Mouse (Mus musculus): ENCODE data around the gene Grip1. TPM values are rescaled to one million over a fixed set of nuclear protein-coding genes. Genes with fewer than 3 reads are reported as not detected.

Grip1 gene
- polyA plus RNA-seq, 1 experiment from 2014 or later: 2.8 TPM

GRCm38 (mm10) chr10:119706983-119707382, 253.4 kb downstream of the Grip1 start:
- H3K4me3 ChIP-seq: no peak overlapping the region
- H3K4me1 ChIP-seq: no peaks in the 10 kb centered on the region
- DNase-seq (ENCODE audit: low spot score): no peak
- no peak overlapping the region for H3K27ac ChIP-seq
- no peaks in the 10 kb centered on the region for H3K36me3 ChIP-seq
- no peaks in the 10 kb centered on the region for H3K27me3 ChIP-seq (ENCODE audit: low read depth, poor library complexity, severe bottlenecking)
- no peaks in the 10 kb centered on the region for H3K9me3 ChIP-seq (replicated peaks)
- 94% methylated on average over 10 of the region's 10 CpGs for WGBS

GRCm38 (mm10) chr10:119721887-119722286, 268.3 kb downstream of the Grip1 start:
- Histone ChIP-seq H3K4me3 (no peak overlapping the region), H3K27ac (no peak overlapping the region), H3K9me3 (replicated peaks) (no peaks in the 10 kb centered on the region), H3K27me3 (ENCODE audit: low read depth, poor library complexity, severe bottlenecking) (no peaks in the 10 kb centered on the region), H3K36me3 (no peaks in the 10 kb centered on the region), H3K4me1 (peaks cover 18% of the 10 kb centered on the region)
- WGBS: 85% methylated on average over 3 of the region's 3 CpGs
- DNase-seq (ENCODE audit: low spot score): no peak

DNA sequence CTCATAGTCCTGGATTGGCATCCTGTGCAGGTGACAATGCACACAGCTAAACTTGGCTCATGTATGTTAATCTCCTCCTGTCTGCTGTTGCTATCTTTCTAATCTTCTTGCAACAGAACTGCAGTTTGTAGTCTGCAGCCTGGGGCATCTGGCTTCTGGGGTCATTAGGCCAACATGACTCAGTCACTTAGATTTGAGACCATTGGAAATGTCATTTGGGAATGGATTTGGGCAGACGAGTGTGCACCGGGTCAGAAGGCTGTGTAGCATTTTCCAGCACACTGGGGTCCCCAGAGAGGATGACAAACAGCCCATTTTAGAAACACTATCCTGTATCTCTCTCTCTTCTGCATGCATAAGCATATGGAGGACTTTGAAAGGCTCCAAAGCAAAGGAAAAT, 268.8 kb downstream of the Grip1 start:
- H3K27me3 ChIP-seq (ENCODE audit: low read depth, poor library complexity, severe bottlenecking): no peaks in the 10 kb centered on the region
- 33% methylated on average over 2 of the region's 2 CpGs for WGBS
- H3K27ac ChIP-seq: no peak overlapping the region
- H3K9me3 ChIP-seq (replicated peaks): no peaks in the 10 kb centered on the region
- H3K4me1 ChIP-seq: peaks cover 18% of the 10 kb centered on the region
- H3K36me3 ChIP-seq: no peaks in the 10 kb centered on the region
- no peak for DNase-seq (ENCODE audit: low spot score)
- no peak overlapping the region for H3K4me3 ChIP-seq

DNA sequence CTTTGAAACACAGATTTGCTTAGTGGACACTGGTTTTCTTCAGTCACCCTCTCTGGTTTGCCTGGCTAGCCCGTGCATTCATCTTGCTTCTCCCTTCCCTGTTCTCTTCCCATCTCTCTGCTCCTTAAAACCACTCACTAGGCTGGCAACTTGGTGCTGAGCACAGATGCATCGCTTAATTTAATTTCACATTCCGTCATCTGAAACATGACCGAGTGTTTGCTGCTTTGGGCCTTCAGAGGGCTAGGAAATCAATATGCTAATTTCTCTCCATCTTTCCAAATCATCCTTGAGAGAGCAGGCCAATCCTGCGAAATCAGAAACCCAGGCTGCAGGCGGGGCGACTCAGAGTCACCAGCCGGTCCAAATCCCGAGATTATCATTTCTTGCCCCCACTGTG, 270.0 kb downstream of the Grip1 start:
- H3K36me3 ChIP-seq: no peaks in the 10 kb centered on the region
- no peak overlapping the region for H3K27ac ChIP-seq
- no peaks in the 10 kb centered on the region for H3K27me3 ChIP-seq (ENCODE audit: low read depth, poor library complexity, severe bottlenecking)
- no peaks in the 10 kb centered on the region for H3K9me3 ChIP-seq (replicated peaks)
- DNase-seq (ENCODE audit: low spot score): no peak
- 82% methylated on average over 9 of the region's 9 CpGs for WGBS
- H3K4me1 ChIP-seq: peaks cover 18% of the 10 kb centered on the region
- H3K4me3 ChIP-seq: no peak overlapping the region

DNA sequence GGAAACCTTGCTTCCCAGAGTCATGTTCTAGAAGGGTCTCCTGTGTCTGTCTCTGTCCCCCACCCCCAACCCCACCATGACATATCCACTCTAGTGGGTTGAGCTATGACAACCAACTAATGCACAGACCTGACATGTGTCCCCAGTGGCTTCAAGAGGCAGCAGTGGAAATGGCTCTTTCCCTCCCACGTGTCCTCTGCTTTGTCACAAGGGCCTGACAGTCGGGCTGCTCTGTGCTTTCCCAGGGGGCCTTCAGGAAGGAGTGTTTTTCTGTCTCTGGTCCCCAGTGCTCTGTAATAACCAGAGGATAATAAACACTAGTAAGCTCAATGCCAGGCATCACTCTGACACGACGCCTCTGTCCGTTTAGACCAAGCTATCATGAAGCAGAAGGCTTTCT, 271.7 kb downstream of the Grip1 start:
- no peak overlapping the region for H3K4me3 ChIP-seq

DNA sequence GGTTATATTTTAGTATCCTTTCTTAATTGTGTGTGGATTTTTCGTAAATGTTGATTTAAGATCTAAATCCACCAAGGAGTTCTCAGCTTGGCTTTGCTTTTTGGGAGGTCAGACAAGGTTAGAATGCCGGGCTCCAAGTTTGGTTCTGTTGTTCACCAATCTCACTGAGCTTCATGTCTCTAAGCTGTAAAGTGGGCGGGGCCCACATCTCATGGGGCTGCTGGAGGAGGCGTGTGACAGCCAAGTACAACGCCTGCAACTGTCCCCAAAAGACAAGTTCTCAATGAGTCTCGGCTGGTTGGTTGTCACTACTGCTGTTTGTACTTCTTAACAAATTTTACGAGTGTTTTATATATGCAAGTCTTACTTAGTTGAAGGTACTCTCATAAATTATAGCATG, 272.3 kb downstream of the Grip1 start:
- Histone ChIP-seq H3K27ac (no peak overlapping the region), H3K27me3 (ENCODE audit: low read depth, poor library complexity, severe bottlenecking) (no peaks in the 10 kb centered on the region), H3K4me1 (peaks cover 22% of the 10 kb centered on the region), H3K4me3 (no peak overlapping the region), H3K36me3 (no peaks in the 10 kb centered on the region), H3K9me3 (replicated peaks) (no peaks in the 10 kb centered on the region)
- DNase-seq (ENCODE audit: low spot score): no peak
- 76% methylated on average over 7 of the region's 7 CpGs for WGBS

More for the DNA sequence above, 271.7 kb downstream of the Grip1 start:
- WGBS: 66% methylated on average over 5 of the region's 5 CpGs
- no peaks in the 10 kb centered on the region for H3K27me3 ChIP-seq (ENCODE audit: low read depth, poor library complexity, severe bottlenecking)
- H3K4me1 ChIP-seq: peaks cover 22% of the 10 kb centered on the region
- H3K36me3 ChIP-seq: no peaks in the 10 kb centered on the region
- no peaks in the 10 kb centered on the region for H3K9me3 ChIP-seq (replicated peaks)
- H3K27ac ChIP-seq: no peak overlapping the region
- no peak for DNase-seq (ENCODE audit: low spot score)

GRCm38 (mm10) chr10:119726921-119727320, 273.3 kb downstream of the Grip1 start:
- no peak overlapping the region for H3K27ac ChIP-seq
- H3K4me1 ChIP-seq: peaks cover 22% of the 10 kb centered on the region
- H3K4me3 ChIP-seq: no peak overlapping the region
- WGBS: 88% methylated on average over 6 of the region's 6 CpGs
- no peaks in the 10 kb centered on the region for H3K9me3 ChIP-seq (replicated peaks)
- DNase-seq (ENCODE audit: low spot score): no peak
- no peaks in the 10 kb centered on the region for H3K27me3 ChIP-seq (ENCODE audit: low read depth, poor library complexity, severe bottlenecking)
- H3K36me3 ChIP-seq: no peaks in the 10 kb centered on the region

- Histone ChIP-seq H3K36me3 (no peaks in the 10 kb centered on the region), H3K4me1 (peaks cover 13% of the 10 kb centered on the region), H3K27me3 (ENCODE audit: low read depth, poor library complexity, severe bottlenecking) (no peaks in the 10 kb centered on the region), H3K27ac (no peak overlapping the region), H3K4me3 (no peak overlapping the region), H3K9me3 (replicated peaks) (no peaks in the 10 kb centered on the region)
- WGBS: 54% methylated on average over 5 of the region's 5 CpGs
- no peak for DNase-seq (ENCODE audit: low spot score)
These were observed 276.6 kb downstream of the Grip1 start for GRCm38 (mm10) chr10:119730206-119730605.

DNA sequence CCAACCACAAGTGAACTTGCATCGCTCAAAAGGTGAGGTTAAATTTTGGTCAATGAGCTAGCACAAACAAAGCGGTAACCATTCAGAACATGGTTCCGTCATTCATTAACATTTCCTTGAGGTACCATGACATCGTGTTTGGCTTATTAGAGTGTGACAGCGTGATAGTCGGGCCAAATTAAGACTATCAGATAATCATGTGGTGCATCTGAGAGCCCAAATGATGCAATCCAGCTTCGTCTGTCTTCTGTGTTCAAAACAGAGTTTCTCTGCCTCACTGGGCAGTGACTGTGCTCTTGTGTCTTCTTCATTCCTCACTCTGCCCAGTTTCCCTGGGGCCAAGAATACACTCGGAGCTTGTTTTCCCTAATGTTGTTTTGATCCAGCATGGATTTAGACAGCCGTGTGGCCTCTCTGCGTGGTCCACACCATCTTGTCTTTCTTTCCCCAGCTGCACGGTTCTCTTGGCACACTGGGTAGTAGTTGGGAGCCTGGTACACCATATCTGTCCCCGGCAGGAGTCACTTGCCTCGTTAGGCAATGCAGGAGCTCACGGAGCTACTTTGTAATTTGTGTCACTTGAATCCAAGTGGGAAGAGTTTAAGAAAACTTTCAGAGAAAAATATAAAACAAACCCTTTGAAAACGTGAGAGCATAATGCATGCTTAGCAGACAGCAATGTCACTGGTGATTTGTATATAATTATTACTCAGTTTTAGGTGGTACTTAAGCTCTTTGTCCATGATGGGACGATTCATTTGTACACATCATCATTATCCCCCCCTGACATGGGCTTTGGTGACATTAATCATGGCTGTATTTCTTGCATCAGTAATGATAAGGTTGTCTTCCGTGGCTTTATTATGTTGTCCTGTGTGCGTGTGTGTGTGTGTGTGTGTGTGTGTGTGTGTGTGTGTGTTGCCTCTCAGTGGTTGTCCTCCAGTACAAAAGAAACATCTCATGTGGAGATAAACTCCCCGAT, 281.7 kb downstream of the Grip1 start:
- no peak for DNase-seq (ENCODE audit: low spot score)
- 85% methylated on average over 19 of the region's 19 CpGs for WGBS
- no peaks in the 10 kb centered on the region for H3K27me3 ChIP-seq (ENCODE audit: low read depth, poor library complexity, severe bottlenecking)
- no peaks in the 10 kb centered on the region for H3K9me3 ChIP-seq (replicated peaks)
- no peak overlapping the region for H3K4me3 ChIP-seq
- H3K27ac ChIP-seq: no peak overlapping the region
- H3K4me1 ChIP-seq: peaks cover 15% of the 10 kb centered on the region
- H3K36me3 ChIP-seq: no peaks in the 10 kb centered on the region

DNA sequence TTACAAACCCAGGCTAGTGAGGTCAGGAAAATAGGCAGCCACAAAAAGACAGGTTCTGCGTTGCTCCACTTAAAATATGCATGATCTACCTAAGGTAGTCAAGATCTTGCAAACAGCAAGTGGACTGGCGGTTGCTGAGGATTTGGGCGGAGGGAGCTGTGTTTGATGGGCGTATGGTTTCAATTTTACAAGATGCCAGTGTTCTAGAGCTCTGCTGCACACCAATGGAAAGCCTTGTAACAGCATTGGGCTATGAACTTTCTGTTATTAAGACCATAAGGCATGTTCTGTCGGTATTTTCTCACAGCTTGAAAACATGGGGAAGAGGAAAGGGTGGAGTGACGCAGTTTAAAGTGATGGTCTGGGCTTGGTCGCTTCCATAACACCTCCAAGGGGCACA, 285.8 kb downstream of the Grip1 start:
- no peak overlapping the region for H3K27ac ChIP-seq
- peaks cover 15% of the 10 kb centered on the region for H3K4me1 ChIP-seq
- H3K27me3 ChIP-seq (ENCODE audit: low read depth, poor library complexity, severe bottlenecking): no peaks in the 10 kb centered on the region
- 72% methylated on average over 7 of the region's 7 CpGs for WGBS
- no peaks in the 10 kb centered on the region for H3K9me3 ChIP-seq (replicated peaks)
- DNase-seq (ENCODE audit: low spot score): no peak
- H3K4me3 ChIP-seq: no peak overlapping the region
- no peaks in the 10 kb centered on the region for H3K36me3 ChIP-seq

DNA sequence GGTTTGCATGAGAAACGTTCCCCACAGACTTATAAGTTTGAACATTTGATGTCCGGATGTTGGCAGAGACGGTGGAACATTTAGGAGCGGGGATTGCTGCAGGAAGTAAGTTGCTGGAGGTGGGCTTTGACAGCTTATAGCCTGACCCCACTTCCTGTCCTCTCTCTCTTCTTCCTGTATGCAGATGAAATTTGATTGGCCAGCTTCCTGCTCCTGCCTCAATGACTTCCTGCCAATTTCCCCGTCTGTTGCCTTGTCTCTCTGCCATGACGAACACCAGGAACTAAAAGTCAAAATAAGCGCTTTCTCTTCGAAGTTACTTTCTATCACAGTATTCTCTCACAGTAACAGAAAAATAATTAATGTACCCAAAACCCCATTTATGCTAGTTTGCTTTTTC, 289.1 kb downstream of the Grip1 start:
- Histone ChIP-seq H3K4me1 (peaks cover 23% of the 10 kb centered on the region), H3K27me3 (ENCODE audit: low read depth, poor library complexity, severe bottlenecking) (no peaks in the 10 kb centered on the region), H3K36me3 (no peaks in the 10 kb centered on the region), H3K27ac (no peak overlapping the region), H3K9me3 (replicated peaks) (no peaks in the 10 kb centered on the region), H3K4me3 (no peak overlapping the region)
- 85% methylated on average over 8 of the region's 8 CpGs for WGBS
- DNase-seq (ENCODE audit: low spot score): no peak

DNA sequence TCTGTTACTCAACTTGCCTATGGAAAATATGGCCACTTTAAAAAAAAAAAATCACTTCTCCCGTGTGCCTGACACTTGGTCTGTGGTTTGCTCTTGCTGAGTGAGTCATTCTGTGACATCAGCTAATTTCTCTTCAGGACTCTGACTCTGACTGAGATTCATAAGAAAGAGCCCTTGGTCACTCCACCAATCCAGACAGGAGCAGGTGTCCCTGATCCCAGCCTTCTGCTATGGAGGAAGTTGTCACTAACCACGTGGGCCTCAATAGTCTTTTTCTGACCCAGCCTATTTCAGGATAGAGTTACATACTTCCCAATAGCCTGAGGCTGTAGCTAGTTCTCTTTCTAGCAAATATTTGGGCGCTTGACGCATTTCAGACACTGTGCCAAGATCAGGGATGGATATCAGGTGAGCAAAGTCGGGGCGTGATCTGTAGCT, 298.8 kb downstream of the Grip1 start:
- 90% methylated on average over 6 of the region's 6 CpGs for WGBS
- peak; percentile 23 for DNase-seq (ENCODE audit: low spot score)
- no peak overlapping the region for H3K27ac ChIP-seq

DNA sequence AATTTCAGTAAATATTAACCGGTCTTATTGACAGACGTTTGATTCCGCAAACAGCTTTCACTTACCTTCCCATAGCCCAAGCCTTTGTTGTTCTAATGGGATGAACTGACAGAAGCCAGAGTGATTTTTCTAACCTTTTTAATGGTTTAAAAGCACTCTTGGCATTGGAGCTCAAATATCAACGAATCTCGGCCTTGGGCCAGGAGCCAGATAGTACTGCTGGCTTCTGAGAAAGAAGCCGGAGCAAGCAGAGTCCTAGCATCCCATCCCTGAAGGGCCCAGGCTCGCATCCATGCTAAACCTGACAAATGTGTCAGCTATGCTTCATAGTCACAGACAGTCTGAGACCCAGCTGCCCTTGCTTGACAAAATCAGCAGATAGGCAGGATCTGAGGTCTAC, 302.6 kb downstream of the Grip1 start:
- DNase-seq (ENCODE audit: low spot score): no peak
- 92% methylated on average over 7 of the region's 7 CpGs for WGBS
- Histone ChIP-seq H3K36me3 (no peaks in the 10 kb centered on the region), H3K9me3 (replicated peaks) (no peaks in the 10 kb centered on the region), H3K27me3 (ENCODE audit: low read depth, poor library complexity, severe bottlenecking) (no peaks in the 10 kb centered on the region), H3K4me1 (peaks cover 38% of the 10 kb centered on the region), H3K27ac (no peak overlapping the region), H3K4me3 (no peak overlapping the region)

More for the DNA sequence above, 298.8 kb downstream of the Grip1 start:
- no peaks in the 10 kb centered on the region for H3K9me3 ChIP-seq (replicated peaks)
- H3K36me3 ChIP-seq: no peaks in the 10 kb centered on the region
- peaks cover 13% of the 10 kb centered on the region for H3K4me1 ChIP-seq
- H3K27me3 ChIP-seq (ENCODE audit: low read depth, poor library complexity, severe bottlenecking): no peaks in the 10 kb centered on the region
- no peak overlapping the region for H3K4me3 ChIP-seq

All from limb, embryonic 10.5 days (tissue).